Mouse (Mus musculus): ENCODE measurements around the gene Fgfbp1. TPM values are rescaled to one million over a fixed set of nuclear protein-coding genes. Genes with fewer than 3 reads are reported as not detected.

Gene Fgfbp1
- polyA plus RNA-seq, 1 experiment from 2014 or later, result 0.43 TPM

GRCm38 (mm10) chr5:43970532-43970931, 11.0 kb downstream of the Fgfbp1 start:
- Histone ChIP-seq H3K27ac (replicated peaks) (no peak overlapping the region), H3K36me3 (no peaks in the 10 kb centered on the region), H3K9me3 (replicated peaks) (no peaks in the 10 kb centered on the region), H3K27me3 (ENCODE audit: low read depth, poor library complexity, severe bottlenecking) (no peaks in the 10 kb centered on the region), H3K4me1 (no peaks in the 10 kb centered on the region), H3K4me3 (no peak overlapping the region)
- 80% methylated on average over 2 of the region's 2 CpGs for WGBS
- no peak for DNase-seq (ENCODE audit: low spot score)

DNA sequence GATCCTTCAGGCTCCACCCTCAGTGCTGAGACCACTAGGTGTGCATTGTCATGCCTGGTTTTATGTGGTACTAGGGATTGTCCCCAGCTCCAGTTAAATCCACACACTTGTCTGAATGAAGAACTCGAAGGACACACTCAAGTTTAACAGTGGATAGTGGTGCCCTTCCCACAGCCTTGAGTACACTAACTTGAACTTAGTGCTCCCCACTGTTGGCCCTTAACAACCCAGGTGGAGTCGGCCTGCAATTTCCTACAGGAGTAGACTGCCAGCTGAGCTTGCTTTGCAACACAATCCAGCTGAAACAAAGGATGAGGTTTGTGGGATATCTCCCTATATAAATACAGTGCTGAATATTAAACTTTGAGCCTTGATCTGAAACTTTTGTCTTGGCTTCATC, 12.9 kb downstream of the Fgfbp1 start:
- H3K36me3 ChIP-seq, result no peaks in the 10 kb centered on the region
- DNase-seq (ENCODE audit: low spot score), result no peak
- no peaks in the 10 kb centered on the region for H3K9me3 ChIP-seq (replicated peaks)
- H3K4me3 ChIP-seq, result no peak overlapping the region
- H3K4me1 ChIP-seq, result no peaks in the 10 kb centered on the region
- no peak overlapping the region for H3K27ac ChIP-seq (replicated peaks)
- H3K27me3 ChIP-seq (ENCODE audit: low read depth, poor library complexity, severe bottlenecking), result no peaks in the 10 kb centered on the region
- WGBS, result 63% methylated on average over 2 of the region's 2 CpGs

- Histone ChIP-seq H3K4me1 (no peaks in the 10 kb centered on the region), H3K27me3 (ENCODE audit: low read depth, poor library complexity, severe bottlenecking) (no peaks in the 10 kb centered on the region), H3K27ac (replicated peaks) (no peak overlapping the region), H3K9me3 (replicated peaks) (no peaks in the 10 kb centered on the region), H3K4me3 (no peak overlapping the region), H3K36me3 (no peaks in the 10 kb centered on the region)
- DNase-seq (ENCODE audit: low spot score), result no peak
- WGBS, result 92% methylated on average over 3 of the region's 3 CpGs
These were observed 20.5 kb downstream of the Fgfbp1 start for GRCm38 (mm10) chr5:43961056-43961455.

DNA sequence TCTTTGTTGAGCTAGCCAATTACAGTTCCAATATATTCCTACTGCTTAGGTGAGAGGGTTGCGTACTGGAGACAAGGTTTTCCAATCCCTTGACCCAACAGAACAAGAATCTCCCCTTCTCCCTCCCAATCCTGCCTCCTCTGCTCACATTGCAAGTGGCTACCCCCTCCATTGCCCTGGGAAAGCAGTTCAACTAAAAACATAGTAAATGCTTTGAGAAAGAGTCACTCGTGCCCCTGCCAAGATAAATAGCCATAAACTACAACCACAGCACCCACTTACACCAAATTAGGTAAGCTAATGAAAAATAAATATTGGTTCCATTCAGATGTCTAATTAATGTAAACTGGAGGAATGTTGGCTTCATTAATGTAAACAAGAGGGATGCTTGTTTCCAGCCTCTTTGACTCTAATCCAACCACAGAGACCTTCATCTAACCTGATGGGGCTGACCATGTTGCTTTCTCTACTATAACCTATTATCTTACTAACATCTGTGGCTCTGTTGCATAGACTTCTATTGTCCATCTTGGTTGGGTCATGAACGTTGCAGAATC, 21.6 kb downstream of the Fgfbp1 start:
- no peaks in the 10 kb centered on the region for H3K9me3 ChIP-seq (replicated peaks)

DNA sequence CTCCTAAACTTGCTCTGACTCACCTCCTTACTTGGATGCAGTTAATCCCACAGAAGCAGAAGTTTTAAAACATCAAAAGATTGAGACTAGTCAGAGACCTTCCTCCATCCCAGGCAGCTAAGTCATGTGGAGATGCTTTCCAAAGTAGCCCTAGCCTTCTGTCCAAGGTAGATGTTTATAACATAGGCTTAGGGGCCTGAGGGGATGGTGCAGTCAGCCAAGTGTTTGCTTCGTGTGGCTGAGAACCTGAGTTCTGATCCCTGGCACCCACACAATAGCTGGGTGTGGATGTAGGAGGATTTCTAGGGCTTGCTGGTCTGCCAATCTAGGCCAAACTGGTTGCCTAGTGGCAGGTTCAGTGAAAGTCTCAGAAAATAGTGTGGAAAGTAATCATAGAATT, 28.3 kb downstream of the Fgfbp1 start:
- no peaks in the 10 kb centered on the region for H3K27me3 ChIP-seq (ENCODE audit: low read depth, poor library complexity, severe bottlenecking)
- peaks cover 9% of the 10 kb centered on the region for H3K4me1 ChIP-seq
- DNase-seq (ENCODE audit: low spot score), result no peak
- H3K4me3 ChIP-seq, result no peak overlapping the region
- H3K36me3 ChIP-seq, result no peaks in the 10 kb centered on the region
- WGBS, result 90% methylated on average over 1 of the region's 1 CpGs
- H3K9me3 ChIP-seq (replicated peaks), result no peaks in the 10 kb centered on the region
- no peak overlapping the region for H3K27ac ChIP-seq (replicated peaks)

More for the DNA sequence above, 21.6 kb downstream of the Fgfbp1 start:
- Histone ChIP-seq H3K36me3 (no peaks in the 10 kb centered on the region), H3K4me3 (no peak overlapping the region), H3K4me1 (no peaks in the 10 kb centered on the region), H3K27ac (replicated peaks) (no peak overlapping the region), H3K27me3 (ENCODE audit: low read depth, poor library complexity, severe bottlenecking) (no peaks in the 10 kb centered on the region)
- DNase-seq (ENCODE audit: low spot score), result no peak
- WGBS, result 90% methylated on average over 3 of the region's 3 CpGs

DNA sequence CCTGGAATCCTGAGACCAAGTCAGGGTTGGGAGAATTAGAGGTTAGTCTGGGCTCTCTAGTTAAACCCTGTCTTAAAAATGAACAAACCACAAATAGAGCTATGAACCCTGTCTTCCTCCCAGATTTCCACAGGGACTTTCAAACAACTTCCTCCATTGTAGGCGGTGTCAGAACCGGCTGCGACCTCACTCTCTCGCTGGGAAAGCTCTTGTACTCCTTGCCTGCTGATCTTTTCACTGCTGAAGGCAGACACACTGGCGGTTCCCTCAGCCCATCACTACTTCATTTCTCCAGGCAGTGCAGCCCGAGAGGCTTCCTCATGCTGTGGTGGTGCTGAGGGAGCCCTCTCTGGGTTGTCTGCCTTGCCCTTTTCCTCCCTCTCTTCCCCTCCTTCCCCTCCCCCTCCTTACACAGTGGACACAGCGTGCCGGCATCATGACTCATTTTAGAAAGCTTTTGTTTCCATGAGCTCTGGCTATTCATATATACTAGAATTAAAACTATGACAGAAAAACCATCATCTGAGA, 32.8 kb downstream of the Fgfbp1 start:
- Histone ChIP-seq H3K36me3 (no peaks in the 10 kb centered on the region), H3K4me3 (peak overlapping the region; percentile 54), H3K4me1 (peaks cover 20% of the 10 kb centered on the region), H3K9me3 (replicated peaks) (no peaks in the 10 kb centered on the region), H3K27me3 (ENCODE audit: low read depth, poor library complexity, severe bottlenecking) (peaks cover 14% of the 10 kb centered on the region; the same call in 1 of the 2 replicates), H3K27ac (replicated peaks) (peak overlapping the region; percentile 46; the same call in 1 of the 2 replicates)
- peak; percentile 25 for DNase-seq (ENCODE audit: low spot score)
- WGBS, result 6% methylated on average over 8 of the region's 8 CpGs

DNA sequence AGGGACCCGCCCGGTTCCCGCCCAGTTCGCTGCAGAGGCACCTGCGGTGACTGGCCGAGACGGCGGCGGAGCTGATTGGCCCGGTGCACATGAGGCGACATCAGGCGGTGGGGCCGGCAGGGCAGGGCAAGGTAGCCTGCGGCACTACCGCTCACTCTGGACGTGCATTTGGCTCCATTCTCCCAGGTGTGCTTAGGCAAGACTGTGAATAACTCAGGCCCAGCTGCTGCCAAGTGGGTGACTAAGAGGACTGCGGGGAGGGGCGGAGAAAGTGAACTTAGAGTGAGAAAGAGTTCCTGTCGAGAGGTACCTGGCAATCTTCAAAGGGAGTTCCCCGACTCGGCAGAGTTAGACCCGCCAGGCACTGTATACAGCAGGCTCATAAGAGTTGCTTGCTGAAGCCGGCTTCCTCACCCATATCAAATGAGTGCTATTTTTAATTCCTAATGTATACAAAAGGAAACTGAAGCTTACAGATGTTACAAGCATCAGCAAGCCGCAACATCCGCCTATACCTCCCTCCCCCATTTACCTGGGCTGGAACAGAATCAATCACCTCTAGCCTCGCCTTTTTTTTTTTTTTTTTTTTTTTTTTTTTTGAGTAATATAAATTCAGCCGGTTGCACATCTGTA, 33.4 kb downstream of the Fgfbp1 start:
- no peaks in the 10 kb centered on the region for H3K9me3 ChIP-seq (replicated peaks)
- 4% methylated on average over 27 of the region's 27 CpGs for WGBS
- no peaks in the 10 kb centered on the region for H3K36me3 ChIP-seq
- peak overlapping the region; percentile 68 for H3K27ac ChIP-seq (replicated peaks)
- H3K4me1 ChIP-seq, result peaks cover 20% of the 10 kb centered on the region
- DNase-seq (ENCODE audit: low spot score), result peak; percentile 61
- H3K27me3 ChIP-seq (ENCODE audit: low read depth, poor library complexity, severe bottlenecking), result peaks cover 14% of the 10 kb centered on the region; the same call in 1 of the 2 replicates
- peak overlapping the region; percentile 54 for H3K4me3 ChIP-seq

DNA sequence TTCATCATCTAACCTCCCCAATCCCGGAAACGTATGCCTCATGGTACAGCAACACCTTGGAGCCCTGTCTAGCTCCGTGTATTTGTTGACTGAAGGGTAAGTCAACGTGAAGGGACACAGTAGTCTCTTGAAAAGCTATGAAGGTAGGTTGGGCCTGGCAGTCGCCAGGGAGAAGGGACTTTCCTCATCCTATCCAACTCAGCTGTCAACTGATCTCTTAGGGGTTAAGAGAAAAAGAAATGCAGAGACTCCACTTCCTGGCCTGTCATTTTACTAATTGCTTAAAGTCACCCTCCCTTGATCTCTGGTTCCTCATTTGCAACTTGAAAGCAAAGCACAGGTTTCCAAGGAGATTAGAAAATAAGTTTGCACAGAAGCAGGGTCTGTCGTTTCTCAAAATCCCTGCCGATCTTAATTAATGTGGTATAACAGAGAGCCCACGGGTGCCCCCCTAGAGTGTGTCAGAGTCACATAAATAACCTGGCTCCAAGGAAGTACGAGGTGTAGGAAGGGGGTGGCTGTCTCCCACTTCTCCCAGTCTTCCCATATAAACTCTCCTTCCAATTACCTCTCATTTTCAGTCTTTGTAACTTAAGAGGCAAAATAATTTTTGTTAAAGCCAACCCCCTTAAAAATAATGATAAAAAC, 34.1 kb downstream of the Fgfbp1 start:
- Histone ChIP-seq H3K4me3 (peak overlapping the region; percentile 54), H3K27ac (replicated peaks) (peak overlapping the region; percentile 68), H3K36me3 (no peaks in the 10 kb centered on the region), H3K27me3 (ENCODE audit: low read depth, poor library complexity, severe bottlenecking) (peaks cover 14% of the 10 kb centered on the region; the same call in 1 of the 2 replicates), H3K9me3 (replicated peaks) (no peaks in the 10 kb centered on the region), H3K4me1 (peaks cover 20% of the 10 kb centered on the region)
- WGBS, result 43% methylated on average over 9 of the region's 9 CpGs
- DNase-seq (ENCODE audit: low spot score), result no peak

DNA sequence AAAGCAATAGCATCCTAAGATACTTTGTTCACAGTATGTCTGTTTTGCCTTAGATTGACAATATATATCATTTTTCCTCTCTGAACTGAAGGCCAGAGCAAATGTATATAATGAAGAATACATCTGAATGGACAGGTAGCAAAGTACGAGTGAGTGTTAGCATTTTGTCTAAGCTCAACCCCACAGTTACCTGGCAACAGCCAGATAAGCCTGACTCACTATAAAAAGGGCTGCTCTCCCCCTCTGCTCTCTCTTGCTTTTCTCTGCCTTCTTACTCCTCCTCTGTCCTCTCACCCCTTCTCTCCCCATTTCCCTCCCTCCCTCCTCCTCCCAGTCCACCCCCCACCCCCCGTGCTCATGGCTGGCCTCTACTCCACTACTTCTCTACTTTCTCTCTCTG, 48.3 kb downstream of the Fgfbp1 start:
- no peaks in the 10 kb centered on the region for H3K9me3 ChIP-seq (replicated peaks)
- WGBS, result 49% methylated on average over 2 of the region's 2 CpGs

More for the DNA sequence above, 48.3 kb downstream of the Fgfbp1 start:
- H3K27ac ChIP-seq (replicated peaks), result no peak overlapping the region
- DNase-seq (ENCODE audit: low spot score), result no peak
- H3K4me3 ChIP-seq, result no peak overlapping the region
- H3K4me1 ChIP-seq, result no peaks in the 10 kb centered on the region
- H3K27me3 ChIP-seq (ENCODE audit: low read depth, poor library complexity, severe bottlenecking), result no peaks in the 10 kb centered on the region
- H3K36me3 ChIP-seq, result no peaks in the 10 kb centered on the region

Other genes starting within 250 kb of the Fgfbp1 start
- not detected in 2 replicates for gene Bst1, start 162.9 kb downstream of the Fgfbp1 start, polyA plus RNA-seq (2016; fragmentation: Nextera tagmentation; extraction: Ambion mirVana)
- gene Fbxl5, start 160.1 kb downstream of the Fgfbp1 start, polyA plus RNA-seq (2016; fragmentation: Nextera tagmentation; extraction: Ambion mirVana), result 57.4 and 62.4 TPM in 2 replicates
- 6.4 and 6.6 TPM in 2 replicates for gene Cd38, start 113.2 kb downstream of the Fgfbp1 start, polyA plus RNA-seq (2016; fragmentation: Nextera tagmentation; extraction: Ambion mirVana)
- gene Gm7879, start 68.6 kb downstream of the Fgfbp1 start, polyA plus RNA-seq (2016; fragmentation: Nextera tagmentation; extraction: Ambion mirVana), result 1.0 TPM in 1 of 2 replicates, not detected in the other
- gene Prom1, start 120.3 kb upstream of the Fgfbp1 start, polyA plus RNA-seq (2016; fragmentation: Nextera tagmentation; extraction: Ambion mirVana), result 173 and 180 TPM in 2 replicates
- 22.9 and 25.0 TPM in 2 replicates for gene Tapt1, start 244.8 kb upstream of the Fgfbp1 start, polyA plus RNA-seq (2016; fragmentation: Nextera tagmentation; extraction: Ambion mirVana)